Mouse (Mus musculus) T-helper 2 cell (primary cell): Measurements from ENCODE around the gene Btbd17.

Source experiments
- in situ Hi-C: fragments of 300-600 bp; cut with MboI, MseI; formaldehyde crosslinking; loops from one replicate; pipeline ENCODE4 v1.15.1; 2025; ENCODE audit warnings: high pct_unique_total_duplicates

Btbd17 gene

DNA sequence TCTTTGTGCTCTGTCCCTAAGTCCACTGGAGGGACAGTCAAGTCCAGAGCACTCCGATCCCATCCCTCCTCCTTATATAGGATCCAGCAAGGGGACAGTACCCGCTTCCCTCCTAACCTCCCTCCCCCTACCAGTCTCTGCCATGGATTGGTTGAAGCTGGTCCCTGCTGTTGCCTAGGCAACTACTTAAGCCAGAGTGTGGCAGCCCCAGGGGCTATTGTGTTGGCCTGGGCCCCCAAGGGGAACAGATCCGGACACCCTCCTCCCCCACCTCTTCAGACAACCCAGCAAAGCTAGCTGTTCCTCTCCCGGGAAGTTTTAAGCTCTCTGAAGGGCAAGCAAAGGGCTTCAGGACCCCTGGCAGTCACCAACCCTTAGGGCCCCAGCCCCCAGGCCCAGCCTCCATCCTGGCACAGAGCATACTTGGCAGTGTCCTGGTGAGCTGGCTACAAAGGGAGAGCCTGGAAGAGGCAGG, at the start of gene Btbd17:
TSS of gene Btbd17 (minus strand) at position 98 of the 475 bp plus-strand sequence.
- in situ Hi-C loops: no loop called here

DNA sequence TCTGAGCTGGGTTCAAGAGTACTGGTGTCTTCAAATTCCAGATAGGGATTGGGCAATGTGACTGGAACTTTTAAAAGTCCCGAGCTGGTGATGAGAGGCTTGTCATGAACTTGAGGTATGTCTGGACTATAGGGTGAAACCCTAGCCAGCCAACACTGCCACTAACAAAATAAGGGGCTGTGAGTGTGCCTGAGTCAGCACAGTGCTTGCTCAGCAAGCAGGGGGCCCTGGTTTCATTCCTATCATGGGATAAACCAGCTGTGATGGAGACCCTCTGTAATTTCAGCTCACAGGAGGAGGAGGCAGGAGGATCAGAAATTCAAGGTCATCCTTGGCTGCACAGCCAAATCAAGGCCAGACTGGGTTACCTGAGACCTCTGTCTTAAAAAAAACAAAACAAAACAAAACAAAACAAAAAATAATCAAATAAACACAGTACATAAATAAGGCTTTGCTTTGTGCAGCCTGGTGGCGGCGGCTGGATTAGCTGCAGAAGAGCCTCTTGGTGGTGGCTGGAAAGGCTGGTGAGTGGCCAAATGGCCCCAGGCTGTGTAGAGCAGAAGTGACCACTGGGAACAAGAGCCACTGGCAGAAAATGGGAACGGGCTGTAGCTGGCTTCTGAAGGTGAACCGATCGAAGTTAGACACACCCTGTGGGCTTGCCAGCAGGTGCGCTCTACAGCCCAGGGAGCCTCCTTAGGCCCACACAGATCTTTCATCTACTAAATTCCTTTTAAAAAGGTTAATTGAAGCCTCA, 48.9 kb upstream of the Btbd17 start:
- in situ Hi-C loops: no loop called here

DNA sequence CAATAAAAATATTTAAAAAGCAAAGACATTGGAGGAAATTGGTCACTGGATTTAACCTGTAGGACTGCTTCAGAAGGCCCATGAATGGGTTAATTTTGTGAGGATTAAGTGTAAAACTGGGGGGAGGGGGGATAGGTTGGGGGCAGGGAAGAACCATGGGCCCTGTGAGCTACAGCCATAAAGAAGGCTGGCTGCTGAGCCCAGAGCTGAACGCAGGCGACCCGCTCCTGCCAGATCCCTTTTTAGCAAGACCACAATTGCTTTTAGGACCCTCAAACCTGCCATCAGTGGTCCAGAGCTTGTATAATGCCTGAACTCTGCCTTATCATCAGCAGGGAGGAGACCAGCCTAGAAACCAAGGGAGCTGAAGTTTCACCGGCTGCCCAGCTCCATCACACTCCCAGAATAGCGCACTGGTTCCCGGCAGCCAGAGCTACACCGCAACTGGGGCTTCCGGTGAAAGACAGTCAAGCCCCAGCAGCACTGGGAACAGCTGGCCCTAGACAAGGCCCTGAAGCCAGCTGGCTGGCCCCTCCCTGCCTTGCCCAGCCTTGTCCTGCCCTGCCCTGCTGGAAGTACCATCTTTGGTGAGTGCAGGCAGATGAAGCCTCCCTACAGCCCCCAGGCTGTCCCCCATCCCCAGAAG, 48.2 kb upstream of the Btbd17 start:
- in situ Hi-C loops: no loop called here

DNA sequence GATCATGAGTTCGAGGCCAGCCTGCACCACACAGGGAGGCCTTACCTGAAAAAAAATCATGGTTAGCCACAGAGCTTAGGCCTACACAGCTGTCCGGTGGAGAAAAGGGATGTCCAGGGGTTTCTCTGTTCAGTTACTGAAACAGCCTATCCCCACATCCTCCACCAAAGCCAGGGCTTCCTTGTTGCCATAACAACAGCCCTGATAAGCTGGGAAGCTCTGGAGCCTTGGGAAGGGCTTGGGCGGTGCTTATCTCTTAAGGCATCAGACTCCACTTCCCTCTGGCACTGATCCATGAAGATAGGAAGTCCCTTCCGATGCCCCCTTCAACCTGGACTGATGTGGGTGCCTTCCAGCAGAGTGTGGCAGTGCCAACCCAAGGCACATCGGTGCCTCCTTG, 37.4 kb upstream of the Btbd17 start:
- in situ Hi-C loops: no loop called here

DNA sequence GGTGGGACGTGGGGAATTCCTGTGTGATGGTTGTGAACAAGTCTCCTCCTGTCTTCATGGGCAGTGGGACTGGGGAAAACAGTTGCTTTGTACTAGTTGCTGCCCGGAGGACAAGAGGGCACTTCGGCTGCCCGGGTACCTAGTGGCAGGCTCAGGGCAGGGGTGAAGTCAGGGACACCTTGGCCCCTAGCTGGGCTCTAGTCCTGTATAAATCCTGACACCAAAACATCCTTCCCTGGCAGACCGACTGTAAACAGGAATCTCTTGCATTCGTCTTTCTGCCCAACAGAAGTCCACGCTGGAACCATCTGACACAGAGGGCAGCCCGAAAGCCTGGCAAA, 34.7 kb upstream of the Btbd17 start:
- in situ Hi-C loops: no loop called here

DNA sequence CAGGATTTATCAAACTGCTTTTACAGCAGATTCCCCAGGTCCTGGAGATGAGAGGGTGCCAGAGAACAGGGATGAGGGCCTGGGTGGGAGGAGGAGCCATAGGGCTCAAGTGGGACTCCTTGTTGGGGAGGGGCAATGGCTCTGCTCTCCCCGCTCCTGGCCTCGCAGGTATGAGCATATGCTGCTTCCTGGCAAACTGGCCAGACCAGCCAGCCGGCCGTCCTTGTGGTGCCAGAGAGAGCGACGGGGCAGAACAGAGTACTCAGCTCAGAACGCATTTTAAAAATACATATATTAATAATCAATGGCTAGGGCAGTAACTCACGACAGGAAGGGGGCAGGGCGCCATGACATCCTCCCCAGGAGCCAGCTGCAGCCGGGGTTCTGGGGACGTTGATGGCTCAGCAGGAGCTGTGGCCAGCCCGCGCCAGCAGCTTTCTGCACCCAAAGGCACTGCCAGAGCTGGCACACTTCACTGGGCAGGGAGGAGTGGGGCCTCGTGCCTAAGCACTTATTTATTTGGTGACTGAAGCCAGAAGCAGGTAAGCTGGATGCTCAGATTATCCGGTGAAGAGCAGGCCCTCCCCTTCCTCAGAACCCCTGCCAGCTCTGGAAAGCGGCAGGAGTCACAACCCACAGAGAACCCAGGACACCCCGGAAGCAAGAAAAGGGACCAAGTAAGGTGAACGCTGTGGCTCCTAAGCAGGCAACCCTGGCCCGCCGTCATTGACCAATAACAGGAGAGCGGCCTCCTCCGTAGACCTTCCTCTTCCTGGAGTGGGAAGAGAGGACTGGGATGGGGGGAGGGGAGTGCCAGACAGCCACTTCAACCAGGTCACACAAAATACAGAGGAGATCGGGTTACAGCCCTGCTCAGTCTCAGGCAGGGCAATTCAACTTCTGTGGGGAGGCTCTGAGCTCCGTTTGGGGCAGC, 34.0 kb upstream of the Btbd17 start:
- in situ Hi-C loops: no loop called here

DNA sequence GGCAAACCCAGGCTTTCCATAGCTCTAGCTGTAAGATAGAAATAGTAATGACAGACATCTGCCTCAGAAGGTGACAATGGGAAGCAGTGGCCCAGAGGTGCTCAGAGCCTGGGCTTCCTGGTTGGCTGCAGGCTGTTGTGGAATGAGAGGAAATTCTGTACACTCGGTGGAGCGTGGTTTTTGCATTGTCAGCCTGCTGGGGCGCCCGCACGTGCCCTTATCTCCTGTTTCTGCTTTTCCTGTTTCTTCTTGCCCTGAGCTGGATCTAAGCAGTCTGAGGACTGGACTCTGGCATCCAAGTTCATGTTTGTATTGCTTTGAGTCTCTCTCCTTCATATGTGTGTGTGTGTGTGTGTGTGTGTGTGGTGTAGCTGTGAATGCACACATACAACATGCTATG, 30.9 kb upstream of the Btbd17 start:
- in situ Hi-C loops: no loop called here

DNA sequence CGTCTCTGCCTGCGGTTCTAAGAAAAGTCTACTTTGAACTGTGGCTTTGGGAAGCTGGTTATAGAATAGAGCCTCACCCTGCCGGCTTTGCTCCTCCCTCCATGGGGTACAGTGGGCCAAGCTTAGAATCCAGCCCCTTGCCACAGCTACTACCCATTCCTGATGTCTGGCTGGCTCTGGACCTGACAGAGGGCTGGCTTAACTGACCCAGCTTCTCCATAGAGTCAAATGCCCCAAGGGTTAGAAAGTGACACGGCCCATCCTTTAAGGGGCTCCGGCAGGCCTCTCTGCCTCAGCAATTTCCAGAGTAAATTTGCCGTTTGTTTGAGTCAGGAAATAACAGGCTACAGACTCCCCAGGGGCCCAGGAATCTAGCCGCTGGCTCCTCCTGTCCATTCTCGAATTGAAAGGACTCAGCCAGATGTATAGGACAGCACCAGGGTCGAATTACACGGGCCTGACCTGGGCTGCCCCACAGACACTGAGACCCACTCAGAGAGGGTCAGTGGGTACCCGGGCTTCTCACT, 27.5 kb upstream of the Btbd17 start:
- in situ Hi-C loops: no loop called here

DNA sequence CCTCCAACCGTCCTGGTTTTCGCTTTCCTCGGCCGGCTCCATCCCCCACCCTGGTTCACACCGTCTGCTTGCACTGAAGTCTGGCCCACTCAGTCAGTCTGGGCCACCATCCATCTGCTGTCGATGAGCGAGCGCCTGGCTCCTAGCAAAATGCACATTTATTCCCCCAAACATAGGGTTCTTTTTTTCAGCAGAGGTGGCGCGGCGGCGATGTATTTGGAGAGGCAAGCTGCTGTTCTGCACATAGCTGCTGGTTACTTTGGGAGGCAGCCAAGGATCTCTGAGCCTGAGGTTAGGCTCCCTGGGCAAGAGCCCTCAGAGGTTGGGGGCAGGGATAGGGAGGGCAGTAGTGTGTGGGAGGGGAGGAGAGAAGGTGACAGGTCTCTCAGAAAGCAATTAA, 27.0 kb upstream of the Btbd17 start:
- in situ Hi-C loops: no loop called here

DNA sequence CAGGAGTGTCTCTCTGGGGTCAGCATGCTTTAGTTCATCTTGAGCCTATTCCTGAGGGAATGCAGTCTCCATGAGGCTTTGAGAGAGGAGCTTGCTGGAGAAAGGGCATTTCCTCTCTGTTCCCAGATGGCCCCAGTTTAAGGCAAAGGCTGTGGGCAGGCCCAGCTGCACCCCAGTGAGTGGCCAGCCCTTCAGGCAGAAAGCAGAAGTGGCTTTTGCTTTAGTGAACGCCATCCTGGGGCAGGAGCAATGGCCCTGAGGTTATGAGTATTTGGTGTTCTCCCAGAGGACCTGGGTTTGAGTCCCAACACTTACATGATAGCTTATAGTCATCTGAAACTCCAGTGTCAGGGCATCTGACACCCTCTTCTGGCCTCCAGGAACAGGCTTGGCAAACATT, 25.6 kb upstream of the Btbd17 start:
- in situ Hi-C loops: no loop called here

DNA sequence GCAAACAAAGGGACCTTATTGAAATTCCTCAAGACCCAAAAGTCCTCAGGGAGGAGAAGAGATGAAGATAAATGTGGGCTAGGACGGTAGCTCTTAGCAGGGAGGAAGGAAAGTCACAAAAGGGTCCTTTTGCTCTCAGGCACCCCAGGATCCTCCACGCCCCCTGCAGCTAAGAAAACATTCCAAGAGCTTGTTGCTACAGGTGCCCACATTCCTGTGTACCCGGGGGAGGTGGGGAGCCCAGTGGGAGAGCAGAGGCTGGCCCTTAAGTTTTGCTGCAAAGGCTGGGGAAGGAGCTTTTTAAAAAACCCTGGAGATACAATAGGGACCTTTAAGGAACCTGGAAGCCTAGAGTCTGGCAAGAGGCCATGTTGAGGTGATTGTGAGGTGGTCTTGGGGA, 24.7 kb upstream of the Btbd17 start:
- in situ Hi-C loops: no loop called here

DNA sequence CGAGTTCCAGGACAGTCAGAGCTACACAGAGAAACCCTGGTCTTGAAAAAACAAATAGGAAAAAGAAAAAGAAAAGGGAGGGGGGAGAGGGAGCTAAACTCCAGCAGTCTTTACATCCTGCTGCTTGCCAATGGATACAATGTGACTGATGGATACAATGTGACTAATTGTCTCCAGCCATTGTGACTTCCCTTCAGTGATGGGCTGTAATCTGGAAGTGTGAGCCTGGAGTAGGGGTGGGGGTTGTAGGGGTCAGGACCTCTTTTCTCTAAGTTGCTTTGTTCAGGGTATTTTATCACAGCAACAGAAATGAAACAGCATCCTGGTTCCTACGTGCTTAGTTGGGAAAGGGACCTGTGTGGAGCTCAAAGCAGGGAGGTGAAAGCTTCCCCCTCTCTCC, 23.4 kb upstream of the Btbd17 start:
- in situ Hi-C loops: loop anchor here (10.0 kb wide), 1 partner anchor 96 kb away; no protein-coding TSS in a partner anchor

DNA sequence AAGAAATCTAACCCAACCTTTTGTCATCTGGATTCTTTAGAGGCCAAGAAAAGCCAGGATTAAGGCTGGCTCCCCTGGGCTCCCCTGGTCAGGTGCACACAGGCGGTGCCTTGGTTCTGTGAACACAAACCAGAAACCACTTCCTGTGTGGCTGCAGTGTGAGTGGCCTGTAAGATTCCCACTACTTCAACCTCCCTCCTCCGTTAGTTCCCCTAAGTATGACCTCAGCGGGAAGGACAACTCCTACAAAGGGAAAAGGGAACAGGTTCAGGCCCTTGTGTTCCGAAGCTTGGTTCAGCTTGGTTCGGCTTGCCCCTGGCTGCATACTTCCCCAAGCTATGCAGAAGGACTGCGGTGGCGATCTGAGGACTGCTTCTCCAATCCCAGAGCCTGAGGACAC, 22.4 kb upstream of the Btbd17 start:
- in situ Hi-C loops: loop anchor here (10.0 kb wide), 1 partner anchor 97 kb away; no protein-coding TSS in a partner anchor

DNA sequence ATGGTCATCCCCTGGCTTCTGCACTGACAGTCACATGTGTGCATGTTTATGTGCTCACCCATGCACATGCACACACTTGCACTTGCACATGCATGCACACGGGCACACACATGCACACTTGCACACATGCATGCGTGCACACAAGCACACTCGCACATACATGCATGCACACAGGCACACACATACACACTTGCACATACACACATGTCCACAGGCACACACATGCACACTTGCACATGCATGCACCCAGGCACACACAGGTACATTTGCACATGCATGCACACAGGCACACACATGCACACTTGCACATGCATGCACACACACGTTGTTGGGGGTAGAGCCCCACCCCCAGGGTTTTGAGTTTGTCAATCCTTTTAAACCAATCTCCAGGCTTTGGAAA, 21.2 kb upstream of the Btbd17 start:
- in situ Hi-C loops: loop anchor here (10.0 kb wide), 1 partner anchor 98 kb away; no protein-coding TSS in a partner anchor

DNA sequence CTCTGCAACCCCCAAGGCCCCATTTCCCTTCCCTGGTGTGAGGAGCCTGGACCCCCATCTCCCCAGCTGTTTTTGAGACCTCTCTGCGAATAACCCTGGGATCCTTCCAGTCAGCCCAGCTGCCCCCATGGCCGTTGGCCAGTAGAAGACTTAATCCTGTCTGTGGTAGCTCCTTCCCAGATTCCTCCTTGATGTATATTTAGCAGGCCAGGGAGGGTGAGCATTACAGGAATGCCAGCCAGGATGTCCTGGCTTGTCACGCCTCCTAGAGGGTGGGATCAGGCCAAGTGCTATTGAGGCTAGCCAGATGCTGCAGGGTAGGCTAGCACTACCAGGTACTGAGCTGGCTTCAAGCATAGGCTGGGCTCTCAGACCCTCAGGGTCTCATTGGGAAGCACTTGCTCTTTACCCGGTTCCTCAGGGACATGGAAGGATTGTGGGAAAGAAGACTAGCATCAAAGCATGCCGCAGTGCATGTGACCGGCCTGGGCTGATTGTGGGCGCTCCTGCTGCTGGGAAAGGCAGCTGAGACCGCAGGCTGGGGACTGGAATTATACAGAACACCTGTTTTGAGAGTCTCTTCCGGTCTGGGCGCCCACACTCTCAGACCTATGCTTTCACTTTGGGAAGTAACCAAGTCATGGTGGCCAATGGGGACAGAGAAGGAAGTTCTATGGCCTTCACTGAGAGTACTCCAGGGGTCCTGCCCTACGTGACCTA, 19.3 kb upstream of the Btbd17 start:
- in situ Hi-C loops: loop anchor here (10.0 kb wide), 1 partner anchor 100 kb away; no protein-coding TSS in a partner anchor

DNA sequence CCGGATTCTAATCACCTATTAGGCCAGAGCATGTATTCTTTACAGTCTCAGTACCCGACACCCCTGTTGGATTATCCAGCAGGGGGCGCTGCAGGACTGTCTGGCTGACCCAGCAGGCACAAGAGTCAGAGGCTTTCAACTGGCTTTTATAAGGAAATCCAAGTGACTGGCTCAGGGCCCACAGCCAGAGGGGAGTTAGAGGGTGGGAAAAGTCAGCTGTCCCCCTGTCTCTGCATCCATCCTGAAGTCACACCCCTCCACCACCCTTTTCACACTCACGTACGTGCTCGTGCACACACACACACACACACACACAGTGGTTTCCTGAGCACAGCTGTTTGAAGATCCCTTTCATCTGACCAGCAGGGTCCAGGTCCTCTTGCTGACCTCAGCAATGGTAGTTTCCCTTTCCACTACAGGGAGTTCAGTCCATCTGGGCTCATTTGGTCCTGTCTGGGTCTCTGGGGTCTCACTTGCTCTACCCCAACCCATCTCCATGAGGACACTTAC, 17.0 kb upstream of the Btbd17 start:
- in situ Hi-C loops: loop anchor here (10.0 kb wide), 1 partner anchor 102 kb away; no protein-coding TSS in a partner anchor

DNA sequence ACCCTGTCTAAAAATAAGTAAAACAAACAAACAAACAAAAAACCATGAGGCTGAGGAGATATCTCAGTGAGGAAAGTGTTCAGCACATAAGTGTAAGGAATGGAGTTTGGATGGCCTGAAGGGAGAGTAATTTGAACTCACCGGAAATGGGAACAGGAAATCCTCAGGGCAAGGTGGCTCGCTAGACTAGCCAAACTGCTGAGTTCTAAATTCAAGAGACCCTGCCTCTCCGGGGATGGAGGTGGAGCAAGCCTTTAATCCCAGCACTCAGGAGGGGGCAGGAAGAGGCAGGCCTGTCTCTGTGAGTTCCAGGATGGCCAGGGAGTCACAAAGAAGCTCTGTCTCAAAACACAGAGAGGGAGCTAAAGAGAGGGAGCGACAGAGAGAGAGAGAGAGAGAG, 14.6 kb upstream of the Btbd17 start:
- in situ Hi-C loops: loop anchor here (10.0 kb wide), 1 partner anchor 104 kb away; no protein-coding TSS in a partner anchor

DNA sequence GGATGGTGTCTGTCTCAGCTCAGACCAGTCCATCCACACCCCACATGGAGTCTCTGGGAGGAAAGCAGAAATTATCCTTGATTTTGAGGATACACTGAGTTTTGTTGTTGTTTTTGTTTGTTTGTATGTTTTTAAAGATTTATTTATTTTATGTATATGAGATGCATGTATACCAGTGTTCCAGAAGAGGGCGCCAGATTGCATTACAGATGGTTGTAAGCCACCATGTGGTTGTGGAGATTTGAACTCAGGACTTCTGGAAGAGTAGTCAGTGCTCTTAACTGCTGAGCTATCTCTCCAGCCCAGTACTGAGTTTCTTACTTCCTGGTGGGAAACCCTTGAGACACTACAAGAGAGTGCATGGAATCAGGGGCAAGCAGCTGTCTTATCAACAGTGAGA, 13.6 kb upstream of the Btbd17 start:
- in situ Hi-C loops: no loop called here

DNA sequence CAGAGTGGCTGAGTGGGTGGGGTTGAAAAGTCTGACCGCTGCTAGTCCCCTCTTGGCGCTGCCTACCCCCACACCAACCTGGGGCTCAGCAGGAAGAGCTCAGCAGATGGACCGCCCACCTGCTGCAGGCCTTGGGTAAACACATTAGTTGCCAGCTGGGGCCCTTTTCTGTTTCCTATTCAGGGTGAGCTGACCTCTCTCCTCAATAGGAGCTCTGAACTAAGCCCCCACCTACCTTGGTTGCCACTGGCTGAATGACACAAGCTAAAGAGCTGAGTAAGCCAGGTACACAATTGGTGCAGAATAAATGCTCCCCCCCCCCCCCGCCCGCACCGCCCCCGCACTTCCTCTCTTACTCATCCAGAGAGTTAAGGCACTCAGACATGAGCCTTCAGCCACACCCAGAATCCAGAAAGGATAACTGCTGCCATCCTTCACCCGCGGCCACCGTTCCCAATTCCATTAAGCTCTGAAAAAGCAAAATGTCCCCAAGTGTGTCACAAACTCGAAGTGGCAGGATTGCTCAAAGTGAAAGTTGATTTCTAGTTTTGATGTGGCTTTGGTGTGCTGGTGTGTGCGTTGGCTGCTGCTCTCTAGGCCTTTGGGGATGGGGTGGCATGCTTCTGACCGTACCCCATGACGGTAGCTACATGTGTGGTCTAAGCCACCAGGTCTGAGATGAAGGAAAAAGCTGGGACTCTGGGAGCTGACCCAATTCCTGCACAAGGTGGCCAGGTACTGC, 12.1 kb upstream of the Btbd17 start:
- in situ Hi-C loops: no loop called here

DNA sequence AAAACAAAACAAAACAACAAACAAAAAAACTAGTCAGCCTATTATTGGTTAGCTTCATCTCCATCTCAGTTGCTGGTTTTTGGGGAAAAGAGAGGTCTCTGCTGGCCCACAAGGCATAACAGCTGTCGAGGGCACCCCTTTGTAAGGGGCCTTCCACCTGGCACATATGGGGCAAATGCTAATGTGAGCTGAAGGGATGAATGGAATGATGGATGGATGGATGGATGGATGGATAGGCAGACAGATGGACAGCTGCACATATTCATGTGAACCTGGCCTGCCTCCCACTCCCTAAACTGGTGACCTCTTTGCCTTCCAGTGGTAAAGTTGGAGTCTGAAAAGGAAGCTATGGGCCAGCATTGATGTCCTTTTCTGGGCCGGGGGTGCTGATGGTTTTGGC, 11.3 kb upstream of the Btbd17 start:
- in situ Hi-C loops: no loop called here
